Mouse (Mus musculus) embryonic facial prominence, embryonic 14.5 days (tissue): Measurements from ENCODE around the gene Hist1h2bl. TPM values are rescaled to one million over a fixed set of nuclear protein-coding genes. Genes with fewer than 3 reads are reported as not detected.
"Not testable (repeated sequence)": the region's sequence is repeated elsewhere in the genome, so short reads cannot be mapped to it uniquely, and the experiment has no call there.

Experiments
- ATAC-seq: fragments of 200-750 bp; cut with Nextera tagmentation; 2 replicates; pipeline ENCODE4 v1.8.0; 2017; ENCODE audit warnings: low read depth, moderate number of reproducible peaks, moderate TSS enrichment
- DNase-seq: peaks from one replicate; pipeline ENCODE4 v3.0.0-alpha.2; 2015; ENCODE audit warnings: low spot score
- H3K27ac ChIP-seq: fragments of 300-500 bp; sonication (generic); replicated peaks from 2 replicates; pipeline ENCODE4 v1.5.1; 2014; ENCODE audit warnings: low read depth, mild to moderate bottlenecking, low read length, moderate library complexity
- H3K27me3 ChIP-seq: fragments of 300-500 bp; sonication (generic); replicated peaks from 2 replicates; pipeline ENCODE4 v1.6.1; 2014; ENCODE audit warnings: low read length; ENCODE audit not compliant: control insufficient read depth, insufficient read depth
- H3K36me3 ChIP-seq: fragments of 300-500 bp; sonication (generic); 2 replicates; pipeline ENCODE4 v1.6.1; 2014; ENCODE audit warnings: low read length, mixed read lengths; ENCODE audit not compliant: control insufficient read depth, insufficient read depth
- H3K4me1 ChIP-seq: fragments of 300-500 bp; sonication (generic); 2 replicates; pipeline ENCODE4 v1.6.1; 2014; ENCODE audit warnings: antibody characterized with exemption, low read length; ENCODE audit not compliant: control insufficient read depth, insufficient read depth
- H3K4me2 ChIP-seq: fragments of 300-500 bp; sonication (generic); 2 replicates; pipeline ENCODE4 v1.6.1; 2014; ENCODE audit warnings: low read depth, mild to moderate bottlenecking, low read length, moderate library complexity, mixed read lengths
- H3K4me3 ChIP-seq: fragments of 300-500 bp; sonication (generic); 2 replicates; pipeline ENCODE4 v1.5.1; 2014; ENCODE audit warnings: low read depth, mild to moderate bottlenecking, low read length
- H3K9ac ChIP-seq: fragments of 300-500 bp; sonication (generic); 2 replicates; pipeline ENCODE4 v1.6.1; 2014; ENCODE audit warnings: low read depth, mild to moderate bottlenecking, low read length, moderate library complexity, mixed read lengths
- H3K9me3 ChIP-seq: fragments of 300-500 bp; sonication (generic); 2 replicates; pipeline ENCODE4 v1.6.1; 2016; ENCODE audit warnings: low read length; ENCODE audit not compliant: control insufficient read depth
- WGBS: fragments of 180-500 bp; shearing (Covaris S2); extraction: QIAGEN DNeasy Blood & Tissue Kit; methylation state at CpG from one replicate; pipeline ENCODE4 v1.1.7; 2014; 5-methylcytosine and 5-hydroxymethylcytosine counted together
- polyA plus RNA-seq: library from polyadenylated mRNA; unstranded; fragments of >200 nt; fragmentation: Nextera tagmentation; extraction: Ambion mirVana; gene quantifications from 2 replicates; pipeline ENCODE4 v1.2.1, GENCODE M21; 2014

The Hist1h2bl gene
- polyA plus RNA-seq, 1 experiment from 2014 or later = 1.8 TPM

DNA sequence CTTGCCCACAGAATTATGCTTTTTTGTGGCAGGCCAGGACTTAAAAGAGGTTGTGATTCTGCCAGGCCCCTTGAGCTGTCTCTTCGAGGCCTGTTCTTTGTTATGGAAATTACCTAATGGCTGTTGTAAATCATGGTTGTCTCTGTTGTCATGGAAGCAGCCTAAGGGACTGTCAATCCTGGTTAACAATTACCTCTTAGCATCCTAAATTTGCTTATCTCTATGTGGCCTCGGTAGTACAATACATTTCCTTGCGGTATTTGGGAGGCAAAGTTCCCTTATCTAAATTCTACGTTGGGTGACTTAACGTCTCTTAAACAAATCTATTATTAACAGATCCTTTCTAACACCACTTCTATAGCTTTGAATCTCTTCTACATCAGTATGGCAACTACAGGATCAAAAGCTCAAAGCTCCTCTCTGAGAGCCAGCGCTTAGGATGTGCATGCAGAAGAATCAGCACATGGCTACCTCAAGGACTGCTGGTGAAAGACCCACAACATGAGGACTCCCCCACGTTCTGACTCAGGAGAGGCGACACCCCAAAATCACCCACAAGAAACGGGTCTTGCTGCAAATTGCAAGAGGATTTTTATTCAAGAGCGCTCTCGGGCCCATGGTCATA lies 12.1 kb upstream of the Hist1h2bl start:
- ATAC-seq (no peak), DNase-seq (no peak)
- Histone ChIP-seq H3K27me3 (no peaks in the 10 kb centered on the region), H3K4me2 (no peak overlapping the region), H3K9ac (no peak overlapping the region), H3K27ac (no peak overlapping the region), H3K4me3 (no peak overlapping the region), H3K9me3 (no peaks in the 10 kb centered on the region), H3K4me1 (no peaks in the 10 kb centered on the region), H3K36me3 (no peaks in the 10 kb centered on the region)
- WGBS = 38% methylated on average over 10 of the region's 11 CpGs

DNA sequence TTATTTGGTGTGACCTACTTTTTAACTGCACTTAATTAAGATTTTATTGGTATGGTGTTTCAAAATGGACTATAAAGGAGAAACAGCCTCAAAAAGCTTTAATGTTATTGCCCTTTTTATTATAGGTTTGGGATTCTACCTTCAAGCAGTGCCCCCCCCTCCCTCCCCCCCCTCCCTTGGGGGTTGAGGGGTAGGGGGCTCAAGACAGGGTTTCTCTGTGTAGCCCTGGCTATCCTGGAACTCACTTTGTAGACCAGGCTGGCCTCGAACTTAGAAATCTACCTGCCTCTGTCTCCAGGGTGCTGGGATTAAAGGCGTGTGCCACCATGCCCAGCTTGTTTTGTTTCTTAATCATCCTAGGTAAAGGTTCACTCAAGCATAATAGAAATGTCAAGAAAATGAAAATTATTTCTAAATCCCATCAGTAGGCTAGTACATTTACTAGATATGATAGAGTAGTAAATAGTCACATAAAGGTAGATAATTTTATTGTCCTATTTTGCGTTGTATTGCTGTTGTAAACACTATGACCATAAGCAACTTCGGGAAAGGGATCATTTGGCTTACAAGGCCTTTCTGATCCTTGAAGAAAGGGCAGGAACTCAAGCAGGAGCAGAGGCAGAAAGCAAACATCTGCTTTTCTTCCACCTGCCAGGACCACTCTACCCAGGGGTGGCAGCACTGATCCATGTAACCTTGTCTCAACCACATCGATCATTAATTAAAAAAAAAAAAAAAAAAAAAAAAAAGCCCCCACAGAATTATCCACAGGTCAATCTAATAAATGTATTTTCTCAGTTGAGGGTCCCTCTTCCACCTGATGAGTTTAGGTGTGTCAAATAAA lies 7.3 kb upstream of the Hist1h2bl start:
- Histone ChIP-seq H3K36me3 (no peaks in the 10 kb centered on the region), H3K27me3 (no peaks in the 10 kb centered on the region), H3K4me3 (0 out of 2 replicates have a peak overlapping the region, but pooled peaks have one; percentile 42), H3K4me2 (peak overlapping the region; percentile 52), H3K4me1 (peaks cover 16% of the 10 kb centered on the region), H3K9ac (peak overlapping the region; percentile 62; the same call in 1 of the 2 replicates), H3K27ac (peak overlapping the region; percentile 86), H3K9me3 (no peaks in the 10 kb centered on the region)
- DNase-seq = no peak
- ATAC-seq = no peak
- 27% methylated on average over 5 of the region's 5 CpGs for WGBS

DNA sequence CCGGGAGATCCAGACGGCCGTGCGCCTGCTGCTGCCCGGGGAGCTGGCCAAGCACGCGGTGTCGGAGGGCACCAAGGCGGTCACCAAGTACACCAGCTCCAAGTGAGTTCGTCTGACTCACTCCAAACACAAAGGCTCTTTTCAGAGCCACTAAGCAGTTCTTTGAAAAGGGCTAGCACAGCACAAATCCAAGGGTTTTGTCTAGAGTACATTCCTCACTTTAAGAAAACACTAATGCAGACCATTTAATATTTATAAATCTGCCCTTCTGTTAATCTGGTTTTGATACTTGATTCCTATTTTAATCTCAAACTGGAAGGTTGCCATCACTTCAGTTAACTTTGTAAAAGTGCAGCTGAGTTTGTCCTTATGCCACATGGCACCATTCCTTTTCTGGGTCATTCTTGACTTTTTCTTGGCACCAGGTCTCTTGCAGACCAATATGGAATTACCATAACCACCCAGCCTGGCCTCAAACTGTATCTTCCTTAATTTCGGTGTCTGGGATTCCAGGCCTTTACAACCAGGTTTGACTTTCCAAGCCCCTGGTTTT lies 6.5 kb upstream of the Hist1h2bl start:
- WGBS = 5% methylated on average over 4 of the region's 11 CpGs
- Histone ChIP-seq H3K27me3 (no peaks in the 10 kb centered on the region), H3K27ac (peak overlapping the region; percentile 86), H3K36me3 (no peaks in the 10 kb centered on the region), H3K9me3 (no peaks in the 10 kb centered on the region), H3K4me2 (peak overlapping the region; percentile 52), H3K4me3 (peak overlapping the region; percentile 42), H3K4me1 (peaks cover 19% of the 10 kb centered on the region), H3K9ac (peak overlapping the region; percentile 62)
- ATAC-seq (no peak; the same call in 1 of the 2 replicates), DNase-seq (peak; percentile 64)

DNA sequence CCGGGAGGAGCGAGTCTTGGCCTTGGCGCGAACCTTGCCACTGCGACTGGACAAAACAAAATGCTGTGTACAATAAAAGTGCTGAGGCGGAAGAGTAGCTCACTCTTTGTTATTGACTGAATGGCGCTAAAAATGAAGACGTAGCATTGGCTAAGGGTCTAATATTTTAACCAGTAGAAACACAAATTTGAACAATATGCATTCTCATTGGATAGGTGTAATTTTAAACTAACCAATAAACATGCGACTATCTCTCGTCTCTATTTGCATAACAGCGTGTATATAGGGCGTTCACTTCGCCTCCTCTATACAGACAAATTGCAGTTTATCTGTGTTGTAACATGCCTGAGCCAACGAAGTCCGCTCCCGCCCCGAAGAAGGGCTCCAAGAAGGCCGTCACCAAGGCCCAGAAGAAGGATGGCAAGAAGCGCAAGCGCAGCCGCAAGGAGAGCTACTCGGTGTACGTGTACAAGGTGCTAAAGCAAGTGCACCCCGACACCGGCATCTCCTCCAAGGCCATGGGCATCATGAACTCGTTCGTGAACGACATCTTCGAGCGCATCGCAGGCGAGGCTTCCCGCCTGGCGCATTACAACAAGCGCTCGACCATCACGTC lies 5.9 kb upstream of the Hist1h2bl start, which contains the start of gene Hist1h2bm:
TSS of gene Hist1h2bm (plus strand) at position 288 of the 616 bp plus-strand sequence.
- H3K27me3 ChIP-seq, H3K36me3 ChIP-seq, H3K9me3 ChIP-seq: not testable (repeated sequence)
- Histone ChIP-seq H3K27ac (peak within 1 kb of the TSS; percentile 88), H3K9ac (peak within 1 kb of the TSS; percentile 62), H3K4me2 (peak within 1 kb of the TSS; percentile 52), H3K4me1 (peaks cover 20% of the 10 kb centered on the region), H3K4me3 (peak within 1 kb of the TSS; percentile 42)
- WGBS = under 1% methylated on average over 19 of the region's 37 CpGs
- DNase-seq (peak; percentile 98), ATAC-seq (peak; percentile 97)

DNA sequence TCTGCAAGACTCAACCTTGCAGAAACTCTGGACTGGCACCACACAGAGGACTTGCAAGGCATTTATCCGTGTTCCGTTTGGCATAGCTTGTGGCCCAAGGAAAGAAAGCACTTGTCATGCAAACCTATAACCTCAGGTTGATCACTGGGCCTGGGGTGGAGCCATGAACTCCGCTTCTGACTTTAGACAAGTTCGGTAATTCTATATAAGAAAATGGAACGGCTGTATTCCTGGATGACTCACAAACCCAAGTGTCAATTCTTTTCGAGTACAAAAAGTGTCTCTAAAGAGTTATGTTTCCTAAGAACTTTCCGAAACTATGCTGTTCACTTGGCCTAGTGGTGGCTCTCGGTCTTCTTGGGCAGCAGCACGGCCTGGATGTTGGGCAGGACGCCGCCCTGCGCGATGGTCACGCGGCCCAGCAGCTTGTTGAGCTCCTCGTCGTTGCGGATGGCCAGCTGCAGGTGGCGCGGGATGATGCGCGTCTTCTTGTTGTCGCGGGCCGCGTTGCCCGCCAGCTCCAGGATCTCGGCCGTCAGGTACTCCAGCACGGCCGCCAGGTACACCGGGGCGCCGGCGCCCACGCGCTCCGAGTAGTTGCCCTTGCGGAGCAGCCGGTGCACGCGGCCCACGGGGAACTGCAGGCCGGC lies 5.3 kb upstream of the Hist1h2bl start:
- Histone ChIP-seq H3K9ac (peak overlapping the region; percentile 60), H3K27ac (peak overlapping the region; percentile 88), H3K4me2 (peak overlapping the region; percentile 52), H3K4me1 (peaks cover 21% of the 10 kb centered on the region), H3K4me3 (peak overlapping the region; percentile 42)
- DNase-seq, H3K9me3 ChIP-seq, H3K36me3 ChIP-seq, H3K27me3 ChIP-seq: not testable (repeated sequence)
- WGBS = 3% methylated on average over 15 of the region's 44 CpGs
- ATAC-seq = peak; percentile 2; the same call in 1 of the 2 replicates

DNA sequence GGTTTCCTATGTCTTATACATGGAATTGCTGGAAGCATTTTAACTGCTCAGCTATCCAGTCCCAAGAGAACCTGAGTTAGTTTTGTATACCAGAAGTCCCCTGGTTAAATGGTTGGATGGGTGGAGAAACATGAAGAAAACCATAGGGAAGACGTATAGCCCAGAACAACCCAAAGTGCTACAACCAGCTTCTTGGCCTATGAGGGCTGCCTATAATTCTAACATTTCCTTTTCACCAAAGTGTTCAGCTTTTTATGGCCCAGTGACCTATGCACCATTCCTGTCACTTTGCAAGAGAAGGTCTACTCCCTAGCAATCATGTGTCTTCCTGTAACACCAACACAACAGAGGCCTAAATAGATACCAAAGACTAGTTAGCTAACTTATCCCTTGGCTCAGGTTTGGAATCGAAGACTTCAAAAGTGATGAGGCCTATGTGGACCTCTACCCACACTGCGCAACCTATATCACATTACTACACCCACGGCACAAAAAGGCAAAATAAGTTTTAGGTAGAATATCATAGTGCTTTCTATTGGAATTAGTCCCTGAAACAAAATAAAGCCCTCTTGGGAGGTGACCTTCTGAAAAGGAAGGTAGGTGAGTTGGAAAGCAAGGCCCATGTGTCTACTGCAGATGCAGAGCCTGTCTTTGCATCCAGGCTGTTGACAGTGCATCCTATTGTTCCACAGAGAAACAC lies 2.6 kb upstream of the Hist1h2bl start:
- peak overlapping the region; percentile 48 for H3K4me3 ChIP-seq
- peaks cover 28% of the 10 kb centered on the region for H3K4me1 ChIP-seq
- DNase-seq (no peak), ATAC-seq (no peak)
- no peaks in the 10 kb centered on the region for H3K27me3 ChIP-seq
- peak overlapping the region; percentile 73 for H3K9ac ChIP-seq
- 42% methylated on average over 4 of the region's 4 CpGs for WGBS
- no peaks in the 10 kb centered on the region for H3K9me3 ChIP-seq
- no peaks in the 10 kb centered on the region for H3K36me3 ChIP-seq
- peak overlapping the region; percentile 90 for H3K27ac ChIP-seq
- peak overlapping the region; percentile 66 for H3K4me2 ChIP-seq

DNA sequence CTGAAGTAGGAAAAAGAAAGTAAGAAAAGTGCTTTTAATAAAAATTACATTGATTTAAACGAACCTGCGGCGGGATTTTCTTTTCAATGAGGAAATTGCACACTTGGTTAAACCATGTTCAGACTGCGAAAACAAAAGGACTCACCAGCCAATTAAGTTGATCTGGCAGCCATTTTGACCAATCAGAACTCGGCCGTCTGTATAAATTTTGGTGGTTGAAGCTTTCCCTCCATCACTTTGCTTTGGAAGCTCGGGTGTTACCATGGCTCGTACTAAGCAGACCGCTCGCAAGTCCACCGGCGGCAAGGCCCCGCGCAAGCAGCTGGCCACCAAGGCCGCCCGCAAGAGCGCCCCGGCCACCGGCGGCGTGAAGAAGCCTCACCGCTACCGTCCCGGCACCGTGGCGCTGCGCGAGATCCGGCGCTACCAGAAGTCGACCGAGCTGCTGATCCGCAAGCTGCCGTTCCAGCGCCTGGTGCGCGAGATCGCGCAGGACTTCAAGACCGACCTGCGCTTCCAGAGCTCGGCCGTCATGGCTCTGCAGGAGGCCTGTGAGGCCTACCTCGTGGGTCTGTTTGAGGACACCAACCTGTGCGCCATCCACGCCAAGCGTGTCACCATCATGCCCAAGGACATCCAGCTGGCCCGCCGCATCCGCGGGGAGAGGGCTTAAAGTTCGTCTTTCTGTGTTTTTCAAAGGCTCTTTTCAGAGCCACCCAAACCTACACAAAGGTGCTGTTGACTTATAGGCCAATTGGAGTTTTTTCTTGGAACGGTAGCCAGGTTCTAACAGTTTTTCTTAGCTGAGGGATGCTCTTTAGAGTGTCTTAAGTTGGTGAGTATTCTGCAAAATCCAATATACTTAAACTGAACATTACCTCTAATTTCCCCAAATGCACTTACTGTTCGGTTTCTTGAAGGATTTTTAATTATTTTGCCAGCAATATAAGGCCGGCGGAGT lies 1.7 kb upstream of the Hist1h2bl start, which contains the start of gene Hist1h3h:
TSS of gene Hist1h3h (plus strand) at position 263 of the 961 bp plus-strand sequence.
- under 1% methylated on average over 20 of the region's 56 CpGs for WGBS
- Histone ChIP-seq H3K9ac (peak within 1 kb of the TSS; percentile 73), H3K27ac (peak within 1 kb of the TSS; percentile 93), H3K4me2 (peak within 1 kb of the TSS; percentile 75), H3K4me3 (peak within 1 kb of the TSS; percentile 48), H3K4me1 (peaks cover 27% of the 10 kb centered on the region)
- H3K9me3 ChIP-seq, H3K36me3 ChIP-seq, H3K27me3 ChIP-seq: not testable (repeated sequence)
- peak; percentile 42 for ATAC-seq
- peak; percentile 97 for DNase-seq
